Mouse (Mus musculus): ENCODE measurements at regions not wholly inside any gene's neighbourhood (a gene's known extent, or its start where the extent isn't known, plus 50 kb on each side); places are given as distances from the start of the nearest gene placed in this dataset.

GRCm38 (mm10) chr10:45873805-45874780 lies 296.5 kb downstream of the Hace1 start:
- no peak for TF ChIP-seq POLR2A (IDR thresholded peaks at IDR 0.05; ENCODE audit: borderline replicate concordance, extremely low read depth, insufficient read depth, insufficient read length, poor library complexity, severe bottlenecking)
- no peak for TF ChIP-seq CTCF (IDR thresholded peaks at IDR 0.05; ENCODE audit: borderline replicate concordance, extremely low read depth, insufficient read depth, insufficient read length)

Data from brain, embryonic 14.5 days (tissue).